Mouse (Mus musculus): ENCODE measurements around the gene Emg1. TPM values are rescaled to one million over a fixed set of nuclear protein-coding genes. Genes with fewer than 3 reads are reported as not detected.

The Emg1 gene
- total RNA-seq, 1 experiment, result 344 TPM

DNA sequence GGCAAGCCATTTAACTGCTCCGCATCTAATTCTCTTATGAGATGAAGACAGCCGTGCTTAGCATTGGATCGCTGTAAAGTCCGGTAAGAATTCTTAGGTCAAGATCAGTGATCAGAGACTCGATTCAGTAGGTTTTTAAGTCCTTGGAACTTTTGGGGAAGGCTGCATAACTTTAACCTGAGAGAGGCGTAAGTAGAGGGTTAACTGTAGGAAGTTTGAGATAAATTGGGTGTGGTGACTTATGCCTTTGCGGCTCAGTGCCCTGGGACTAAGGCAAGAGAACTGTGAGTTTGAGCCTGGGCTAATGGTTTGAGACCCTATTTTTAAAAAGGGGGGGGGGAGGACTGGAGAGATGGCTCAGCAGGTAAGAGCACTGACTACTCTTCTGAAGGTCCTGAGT is 47.7 kb downstream of the Emg1 start:
- DNase-seq (ENCODE audit: low read depth, low spot score), result no peak
- Histone ChIP-seq H3K4me1 (ENCODE audit: control insufficient read depth in 2 of 2, insufficient read depth in 2 of 2, low read length in 2 of 2, poor library complexity in 1 of 2) (peaks cover 0 to 4% of the 10 kb centered on the region in 2 experiments; a peak in 2 of 4 replicates), H3K36me3 (ENCODE audit: control insufficient read depth, insufficient read depth, low read length, poor library complexity, severe bottlenecking) (no peaks in the 10 kb centered on the region), H3K27ac (ENCODE audit: insufficient read depth, low read depth, low read length, poor library complexity, severe bottlenecking) (no peak overlapping the region), H3K9me3 (ENCODE audit: control insufficient read depth, insufficient read depth, low read depth, low read length) (no peaks in the 10 kb centered on the region), H3K9ac (ENCODE audit: insufficient read depth, low read depth, low read length, poor library complexity, severe bottlenecking) (no peak overlapping the region; the same call in 1 of the 2 replicates), H3K4me3 (ENCODE audit: insufficient read depth in 1 of 2, low read depth in 1 of 2, low read length in 2 of 2, poor library complexity in 1 of 2, severe bottlenecking in 1 of 2) (no peak overlapping the region)
- no peak for TF ChIP-seq CHD2 (IDR thresholded peaks at IDR 0.05; ENCODE audit: low read depth, low read length)
- no peak for TF ChIP-seq ZNF384 (IDR thresholded peaks at IDR 0.05; ENCODE audit: low read depth, low read length)
- TF ChIP-seq ZC3H11A (IDR thresholded peaks at IDR 0.05; ENCODE audit: borderline replicate concordance, low read depth, low read length), result no peak
- TF ChIP-seq MAFK (IDR thresholded peaks at IDR 0.05; ENCODE audit: insufficient read depth, low read depth, low read length), result no peak
- TF ChIP-seq HCFC1 (IDR thresholded peaks at IDR 0.05; ENCODE audit: borderline replicate concordance, insufficient read depth, low read length), result no peak
- in situ Hi-C loops (cut with MboI; ENCODE audit: low sequenced_read_pairs in 2 of 2, unreplicated experiment in 2 of 2), result no loop called here

DNA sequence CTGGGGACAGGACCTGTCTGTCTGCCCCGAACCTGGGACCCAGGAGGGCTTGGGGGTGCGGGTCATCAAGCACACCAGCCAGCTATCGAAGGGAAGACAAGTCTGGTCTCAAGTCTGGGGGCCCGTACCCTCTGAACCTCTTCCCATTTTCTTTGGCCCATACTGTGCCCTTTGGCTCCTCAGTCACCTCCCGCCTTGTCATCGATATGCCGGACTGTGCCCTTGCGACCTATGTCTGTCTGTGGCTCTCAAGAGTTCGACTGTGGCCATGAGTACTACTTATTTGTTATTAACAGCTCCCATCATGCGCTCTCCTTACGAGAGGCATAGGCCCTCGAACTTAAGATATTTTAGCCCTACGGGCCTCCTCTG is 48.6 kb downstream of the Emg1 start:
- DNase-seq (ENCODE audit: low read depth, low spot score), result no peak
- Histone ChIP-seq H3K4me3 (ENCODE audit: insufficient read depth in 1 of 2, low read depth in 1 of 2, low read length in 2 of 2, poor library complexity in 1 of 2, severe bottlenecking in 1 of 2) (peak overlapping the region; percentile 78 to 92), H3K27ac (ENCODE audit: insufficient read depth, low read depth, low read length, poor library complexity, severe bottlenecking) (peak overlapping the region; percentile 49; the same call in 1 of the 2 replicates), H3K9ac (ENCODE audit: insufficient read depth, low read depth, low read length, poor library complexity, severe bottlenecking) (peak overlapping the region; percentile 80), H3K4me1 (ENCODE audit: control insufficient read depth in 2 of 2, insufficient read depth in 2 of 2, low read length in 2 of 2, poor library complexity in 1 of 2) (peaks cover 0 to 4% of the 10 kb centered on the region in 2 experiments; a peak in 1 of 4 replicates), H3K36me3 (ENCODE audit: control insufficient read depth, insufficient read depth, low read length, poor library complexity, severe bottlenecking) (no peaks in the 10 kb centered on the region), H3K9me3 (ENCODE audit: control insufficient read depth, insufficient read depth, low read depth, low read length) (no peaks in the 10 kb centered on the region)
- TF ChIP-seq CHD2 (IDR thresholded peaks at IDR 0.05; ENCODE audit: low read depth, low read length) (no peak), HCFC1 (IDR thresholded peaks at IDR 0.05; ENCODE audit: borderline replicate concordance, insufficient read depth, low read length) (no peak), ZC3H11A (IDR thresholded peaks at IDR 0.05; ENCODE audit: borderline replicate concordance, low read depth, low read length) (no peak), ZNF384 (IDR thresholded peaks at IDR 0.05; ENCODE audit: low read depth, low read length) (no peak), MAFK (IDR thresholded peaks at IDR 0.05; ENCODE audit: insufficient read depth, low read depth, low read length) (no peak)
- in situ Hi-C loops (cut with MboI; ENCODE audit: low sequenced_read_pairs in 2 of 2, unreplicated experiment in 2 of 2), result no loop called here

GRCm38 (mm10) chr6:124662477-124663423 is 49.2 kb downstream of the Emg1 start, which contains the start of gene Lpcat3:
TSS of gene Lpcat3 (plus strand) at chr6:124663027.
- TF ChIP-seq HCFC1 (IDR thresholded peaks at IDR 0.05; ENCODE audit: borderline replicate concordance, insufficient read depth, low read length) (peak; percentile 39; the same call in 1 of the 2 replicates), ZNF384 (IDR thresholded peaks at IDR 0.05; ENCODE audit: low read depth, low read length) (no peak), MAFK (IDR thresholded peaks at IDR 0.05; ENCODE audit: insufficient read depth, low read depth, low read length) (no peak), ZC3H11A (IDR thresholded peaks at IDR 0.05; ENCODE audit: borderline replicate concordance, low read depth, low read length) (0 out of 2 replicates have a peak, but pooled peaks have one; percentile 6), CHD2 (IDR thresholded peaks at IDR 0.05; ENCODE audit: low read depth, low read length) (no peak)
- in situ Hi-C loops (cut with MboI; ENCODE audit: low sequenced_read_pairs in 2 of 2, unreplicated experiment in 2 of 2), result no loop called here
- H3K9ac ChIP-seq (ENCODE audit: insufficient read depth, low read depth, low read length, poor library complexity, severe bottlenecking), result peak within 1 kb of the TSS; percentile 80
- H3K4me1 ChIP-seq (ENCODE audit: control insufficient read depth in 2 of 2, insufficient read depth in 2 of 2, low read length in 2 of 2, poor library complexity in 1 of 2), result peaks cover 0 to 4% of the 10 kb centered on the region in 2 experiments; a peak in 1 of 4 replicates
- H3K36me3 ChIP-seq (ENCODE audit: control insufficient read depth, insufficient read depth, low read length, poor library complexity, severe bottlenecking), result no peaks in the 10 kb centered on the region
- DNase-seq (ENCODE audit: low read depth, low spot score), result peak; percentile 98
- H3K27ac ChIP-seq (ENCODE audit: insufficient read depth, low read depth, low read length, poor library complexity, severe bottlenecking), result peak within 1 kb of the TSS; percentile 68
- H3K4me3 ChIP-seq (ENCODE audit: insufficient read depth in 1 of 2, low read depth in 1 of 2, low read length in 2 of 2, poor library complexity in 1 of 2, severe bottlenecking in 1 of 2), result peak within 1 kb of the TSS; percentile 78 to 92
- no peaks in the 10 kb centered on the region for H3K9me3 ChIP-seq (ENCODE audit: control insufficient read depth, insufficient read depth, low read depth, low read length)

DNA sequence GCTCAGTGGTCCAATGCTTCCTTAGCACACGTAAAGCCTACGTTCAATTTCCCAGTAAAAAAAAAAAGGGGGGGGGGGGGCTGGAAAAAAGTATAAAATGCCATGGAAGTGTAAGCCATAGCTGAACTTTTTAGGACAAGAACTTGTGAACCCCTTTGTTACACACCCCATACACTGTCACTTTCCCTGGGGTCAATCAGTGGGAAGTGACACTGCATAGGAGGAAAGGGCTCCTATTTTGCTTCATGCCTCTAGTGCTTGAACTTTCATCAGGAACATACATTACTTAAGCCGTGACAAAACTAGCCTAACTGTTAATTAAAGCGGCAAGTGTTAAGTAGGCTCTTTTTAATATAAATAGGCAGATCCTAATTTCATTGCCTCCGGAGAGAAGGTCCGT is 50.0 kb downstream of the Emg1 start:
- TF ChIP-seq HCFC1 (IDR thresholded peaks at IDR 0.05; ENCODE audit: borderline replicate concordance, insufficient read depth, low read length) (no peak), MAFK (IDR thresholded peaks at IDR 0.05; ENCODE audit: insufficient read depth, low read depth, low read length) (no peak), CHD2 (IDR thresholded peaks at IDR 0.05; ENCODE audit: low read depth, low read length) (no peak), ZC3H11A (IDR thresholded peaks at IDR 0.05; ENCODE audit: borderline replicate concordance, low read depth, low read length) (no peak), ZNF384 (IDR thresholded peaks at IDR 0.05; ENCODE audit: low read depth, low read length) (no peak)
- H3K27ac ChIP-seq (ENCODE audit: insufficient read depth, low read depth, low read length, poor library complexity, severe bottlenecking), result no peak overlapping the region
- no peak for DNase-seq (ENCODE audit: low read depth, low spot score)
- peak overlapping the region; percentile 68; the same call in 1 of the 2 replicates for H3K9ac ChIP-seq (ENCODE audit: insufficient read depth, low read depth, low read length, poor library complexity, severe bottlenecking)
- H3K9me3 ChIP-seq (ENCODE audit: control insufficient read depth, insufficient read depth, low read depth, low read length), result no peaks in the 10 kb centered on the region
- in situ Hi-C loops (cut with MboI; ENCODE audit: low sequenced_read_pairs in 2 of 2, unreplicated experiment in 2 of 2), result no loop called here
- H3K36me3 ChIP-seq (ENCODE audit: control insufficient read depth, insufficient read depth, low read length, poor library complexity, severe bottlenecking), result no peaks in the 10 kb centered on the region
- H3K4me1 ChIP-seq (ENCODE audit: control insufficient read depth in 2 of 2, insufficient read depth in 2 of 2, low read length in 2 of 2, poor library complexity in 1 of 2), result peaks cover 0 to 4% of the 10 kb centered on the region in 2 experiments; a peak in 1 of 4 replicates
- peak overlapping the region; percentile 78 to 92 for H3K4me3 ChIP-seq (ENCODE audit: insufficient read depth in 1 of 2, low read depth in 1 of 2, low read length in 2 of 2, poor library complexity in 1 of 2, severe bottlenecking in 1 of 2)

Data from ES-E14 (cell line).